Mouse (Mus musculus) MEL (cell line): ENCODE results near the gene Lacc1. TPM values are rescaled to one million over a fixed set of nuclear protein-coding genes. Genes with fewer than 3 reads are reported as not detected.
"Not testable (repeated sequence)": the region's sequence is repeated elsewhere in the genome, so short reads cannot be mapped to it uniquely, and the experiment has no call there.

Experiments
- DNase-seq: peaks from one replicate; pipeline ENCODE4 v3.0.0; 2011; ENCODE audit warnings: low read depth, low spot score
- H3K27ac ChIP-seq: 2 replicates; pipeline ENCODE4 v1.5.1; 2012; ENCODE audit warnings: low read depth, mild to moderate bottlenecking, control low read depth, low read length, moderate library complexity; ENCODE audit not compliant: control insufficient read depth
- H3K27me3 ChIP-seq, 2 experiments: fragments of 150-350 bp in 1 of 2; sonication (generic) in 1 of 2; 2 replicates each; pipeline ENCODE4 v1.6.1; 2012; ENCODE audit warnings: low read length in 2 of 2, mild to moderate bottlenecking in 2 of 2, improper control_type of control experiment in 1 of 2, moderate library complexity in 1 of 2; ENCODE audit not compliant: insufficient read depth in 2 of 2, control insufficient read depth in 1 of 2
- H3K36me3 ChIP-seq, 2 experiments: 2 replicates each; pipeline ENCODE4 v1.6.1; 2012 to 2014; ENCODE audit warnings: low read length in 2 of 2, improper control_type of control experiment in 1 of 2, inconsistent platforms in 1 of 2, mild to moderate bottlenecking in 1 of 2; ENCODE audit not compliant: insufficient read depth in 2 of 2, control insufficient read depth in 1 of 2
- H3K4me1 ChIP-seq, 2 experiments: fragments of 150-350 bp in 1 of 2; sonication (generic) in 1 of 2; 2 replicates each; pipeline ENCODE4 v1.6.1; 2012; ENCODE audit warnings: low read length in 2 of 2, improper control_type of control experiment in 1 of 2, mild to moderate bottlenecking in 1 of 2; ENCODE audit not compliant: insufficient read depth in 2 of 2, control insufficient read depth in 1 of 2
- H3K4me3 ChIP-seq, 2 experiments: fragments of 150-350 bp in 1 of 2; sonication (generic) in 1 of 2; 2 replicates each; pipeline ENCODE4 v1.5.1; 2012; ENCODE audit warnings: low read depth in 2 of 2, low read length in 2 of 2, mild to moderate bottlenecking in 2 of 2, moderate library complexity in 2 of 2, control low read depth in 1 of 2, improper control_type of control experiment in 1 of 2; ENCODE audit not compliant: control insufficient read depth in 1 of 2, insufficient read depth in 1 of 2
- H3K79me2 ChIP-seq: 2 replicates; pipeline ENCODE4 v1.6.1; 2012; ENCODE audit warnings: mild to moderate bottlenecking, low read length, moderate library complexity; ENCODE audit not compliant: control insufficient read depth, poor library complexity, insufficient read depth
- H3K9ac ChIP-seq: 2 replicates; pipeline ENCODE4 v1.6.1; 2012; ENCODE audit warnings: low read depth, mild to moderate bottlenecking, control low read depth, low read length, moderate library complexity; ENCODE audit not compliant: control insufficient read depth, poor library complexity, severe bottlenecking
- H3K9me3 ChIP-seq: fragments of 150-350 bp; sonication (generic); replicated peaks from 2 replicates; pipeline ENCODE4 v1.6.1; 2012; ENCODE audit warnings: mild to moderate bottlenecking, low read length, improper control_type of control experiment, moderate library complexity; ENCODE audit not compliant: insufficient read depth
- BHLHE40 ChIP-seq: IDR thresholded peaks from 2 replicates; pipeline ENCODE4 v1.6.1; 2012; ENCODE audit warnings: low read depth, mild to moderate bottlenecking, inconsistent platforms, low read length, improper control_type of control experiment, borderline replicate concordance
- CTCF ChIP-seq, 3 experiments: IDR thresholded peaks in 2 of 3; conservative IDR thresholded peaks in 1 of 3; 2 replicates each; pipeline ENCODE4 v1.5.1; 2011 to 2012; ENCODE audit warnings: low read length in 3 of 3, low read depth in 2 of 3, mild to moderate bottlenecking in 2 of 3, improper control_type of control experiment in 1 of 3, inconsistent platforms in 1 of 3, mixed read lengths in 1 of 3, moderate library complexity in 1 of 3; ENCODE audit not compliant: control insufficient read depth in 1 of 3, insufficient read depth in 1 of 3, poor library complexity in 1 of 3, severe bottlenecking in 1 of 3
- EP300 ChIP-seq, 2 experiments: IDR thresholded peaks; 2 replicates each; pipeline ENCODE4 v1.6.1; 2011; ENCODE audit warnings: improper control_type of control experiment in 2 of 2, low read length in 2 of 2, low read depth in 1 of 2, mild to moderate bottlenecking in 1 of 2
- ETS1 ChIP-seq: IDR thresholded peaks from 2 replicates; pipeline ENCODE4 v1.6.1; 2012; ENCODE audit warnings: low read depth, mild to moderate bottlenecking, inconsistent platforms, low read length, improper control_type of control experiment, moderate library complexity
- HCFC1 ChIP-seq: IDR thresholded peaks from 2 replicates; pipeline ENCODE4 v1.6.1; 2012; ENCODE audit warnings: low read depth, mild to moderate bottlenecking, inconsistent platforms, low read length, improper control_type of control experiment, moderate library complexity
- JUND ChIP-seq: IDR thresholded peaks from 2 replicates; pipeline ENCODE4 v1.6.1; 2011; ENCODE audit warnings: low read depth, mild to moderate bottlenecking, improper control_type of control experiment, low read length
- MAX ChIP-seq: IDR thresholded peaks from 2 replicates; pipeline ENCODE4 v1.6.1; 2011; ENCODE audit warnings: low read length, improper control_type of control experiment
- MAZ ChIP-seq: IDR thresholded peaks from 2 replicates; pipeline ENCODE4 v1.6.1; 2012; ENCODE audit warnings: low read depth, mild to moderate bottlenecking, inconsistent platforms, low read length, improper control_type of control experiment
- MEF2A ChIP-seq: IDR thresholded peaks from 2 replicates; pipeline ENCODE4 v1.6.1; 2014; ENCODE audit warnings: low read depth, mild to moderate bottlenecking, inconsistent platforms, low read length, improper control_type of control experiment; ENCODE audit not compliant: poor library complexity, insufficient replicate concordance, severe bottlenecking; ENCODE audit errors: extremely low read depth
- MXI1 ChIP-seq: IDR thresholded peaks from 2 replicates; pipeline ENCODE4 v1.6.1; 2011; ENCODE audit warnings: mild to moderate bottlenecking, low read depth, low read length, improper control_type of control experiment
- MYB ChIP-seq: IDR thresholded peaks from 2 replicates; pipeline ENCODE4 v1.6.1; 2011; ENCODE audit warnings: mild to moderate bottlenecking, low read depth, low read length, improper control_type of control experiment
- POLR2AphosphoS2 ChIP-seq: IDR thresholded peaks from 2 replicates; pipeline ENCODE4 v1.6.1; 2011; ENCODE audit warnings: low read length, improper control_type of control experiment
- RAD21 ChIP-seq: IDR thresholded peaks from 2 replicates; pipeline ENCODE4 v1.6.1; 2011; ENCODE audit warnings: mild to moderate bottlenecking, low read depth, low read length, improper control_type of control experiment
- SMC3 ChIP-seq: IDR thresholded peaks from 2 replicates; pipeline ENCODE4 v1.6.1; 2011; ENCODE audit warnings: low read depth, low read length, improper control_type of control experiment
- TAL1 ChIP-seq: IDR thresholded peaks from 2 replicates; pipeline ENCODE4 v1.6.1; 2012; ENCODE audit warnings: mild to moderate bottlenecking, inconsistent platforms, low read length, moderate library complexity, mixed read lengths
- TBP ChIP-seq: IDR thresholded peaks from 2 replicates; pipeline ENCODE4 v1.8.0; 2011; ENCODE audit warnings: low read depth, low read length, improper control_type of control experiment
- UBTF ChIP-seq: IDR thresholded peaks from 2 replicates; pipeline ENCODE4 v1.6.1; 2012; ENCODE audit warnings: low read depth, mild to moderate bottlenecking, inconsistent platforms, low read length, improper control_type of control experiment, moderate library complexity, borderline replicate concordance; ENCODE audit not compliant: insufficient read depth
- ZC3H11A ChIP-seq: IDR thresholded peaks from 2 replicates; pipeline ENCODE4 v1.6.1; 2012; ENCODE audit warnings: low read depth, mild to moderate bottlenecking, inconsistent platforms, low read length, improper control_type of control experiment
- ZMIZ1 ChIP-seq: IDR thresholded peaks from 2 replicates; pipeline ENCODE4 v1.6.1; 2012; ENCODE audit warnings: low read depth, mild to moderate bottlenecking, inconsistent platforms, low read length, improper control_type of control experiment, moderate library complexity
- polyA plus RNA-seq, 2 experiments: library from polyadenylated mRNA; stranded (reverse) in 1 of 2; unstranded in 1 of 2; fragments of >175 nt in 1 of 2; fragments of >200 nt in 1 of 2; gene quantifications; 2 replicates each; pipeline versions ENCODE4 v1.2.1 to v1.2.4; 2012; ENCODE audit warnings: low replicate concordance in 2 of 2, low read depth in 1 of 2; ENCODE audit not compliant: insufficient read length in 2 of 2, insufficient read depth in 1 of 2, missing spikeins in 1 of 2
- total RNA-seq: library from RNA; depleted of rRNA; stranded (reverse); fragments of 300-350 nt; gene quantifications from 2 replicates; pipeline ENCODE4 v1.2.3, GENCODE M21; 2012

Lacc1 gene
- total and polyA plus RNA-seq, 3 experiments = not detected

DNA sequence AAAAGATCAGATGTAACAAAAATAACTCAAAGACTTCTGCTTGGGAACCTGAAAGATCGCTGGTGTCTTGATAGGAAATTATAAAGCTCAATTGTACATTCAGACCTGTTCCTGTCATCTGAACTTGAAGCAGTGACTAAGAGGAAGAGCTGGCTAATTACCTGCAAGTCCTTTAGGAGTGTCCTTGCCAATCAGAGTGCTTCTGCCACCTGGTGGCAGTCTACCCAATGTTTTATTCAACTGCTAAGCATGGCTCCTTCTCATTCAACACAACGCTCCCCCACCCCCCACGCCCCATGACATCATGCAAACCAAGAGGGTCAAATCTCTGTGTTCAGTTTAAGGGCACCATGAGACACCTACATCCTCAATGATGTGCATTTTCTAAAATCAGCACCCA is 28.5 kb downstream of the Lacc1 start:
- no peaks in the 10 kb centered on the region for H3K79me2 ChIP-seq
- no peaks in the 10 kb centered on the region for H3K4me1 ChIP-seq
- H3K9ac ChIP-seq = no peak overlapping the region
- peak; percentile 57 for DNase-seq
- no peaks in the 10 kb centered on the region for H3K36me3 ChIP-seq
- TF ChIP-seq ZC3H11A (peak; percentile 63), UBTF (no peak), RAD21 (peak; percentile 59), CTCF (IDR thresholded peaks at IDR 0.05 in 2 of 3, conservative IDR thresholded peaks at IDR 0.05 in 1 of 3; ENCODE audit: control insufficient read depth in 1 of 3, insufficient read depth in 1 of 3, low read depth in 2 of 3, low read length in 3 of 3, poor library complexity in 1 of 3, severe bottlenecking in 1 of 3) (peak; percentile 31 to 65 (median 47); a peak in 5 of 6 replicates), HCFC1 (no peak), SMC3 (peak; percentile 87)
- no peak overlapping the region for H3K4me3 ChIP-seq
- H3K27me3 ChIP-seq = no peaks in the 10 kb centered on the region; a peak in 2 of 4 replicates
- H3K9me3 ChIP-seq = no peaks in the 10 kb centered on the region
- no peak overlapping the region for H3K27ac ChIP-seq

DNA sequence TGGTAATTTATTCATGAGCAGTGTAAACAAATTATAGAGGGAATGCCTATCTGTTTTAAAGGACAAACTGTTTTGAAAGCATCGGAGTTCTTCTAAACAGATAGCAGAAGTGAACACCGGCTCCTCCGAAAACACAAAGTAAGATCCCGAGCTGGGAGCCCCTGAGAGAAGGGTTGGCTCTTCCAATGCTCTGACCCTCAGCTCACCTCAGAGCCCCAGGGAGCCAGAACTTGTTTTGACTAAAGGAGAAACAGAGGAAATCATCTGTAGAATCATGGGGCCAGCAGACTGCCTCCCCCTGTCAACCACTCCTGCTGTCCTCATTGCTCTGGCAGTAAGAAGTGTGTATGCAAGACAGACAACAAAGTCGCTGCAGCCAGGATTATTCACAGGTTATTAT is 31.1 kb downstream of the Lacc1 start:
- H3K27me3 ChIP-seq = no peaks in the 10 kb centered on the region; a peak in 2 of 4 replicates
- no peak for DNase-seq
- H3K79me2 ChIP-seq = no peaks in the 10 kb centered on the region
- H3K4me1 ChIP-seq = no peaks in the 10 kb centered on the region
- H3K4me3 ChIP-seq = no peak overlapping the region
- no peaks in the 10 kb centered on the region for H3K36me3 ChIP-seq
- no peaks in the 10 kb centered on the region for H3K9me3 ChIP-seq
- TF ChIP-seq BHLHE40 = no peak
- no peak for TF ChIP-seq JUND
- no peak for TF ChIP-seq POLR2AphosphoS2
- TF ChIP-seq MAX = no peak
- TF ChIP-seq EP300 (IDR thresholded peaks at IDR 0.05; ENCODE audit: low read depth in 1 of 2, low read length in 2 of 2) = no peak
- no peak for TF ChIP-seq ZMIZ1
- no peak for TF ChIP-seq MYB
- TF ChIP-seq MXI1 = no peak
- H3K27ac ChIP-seq = no peak overlapping the region
- H3K9ac ChIP-seq = no peak overlapping the region

DNA sequence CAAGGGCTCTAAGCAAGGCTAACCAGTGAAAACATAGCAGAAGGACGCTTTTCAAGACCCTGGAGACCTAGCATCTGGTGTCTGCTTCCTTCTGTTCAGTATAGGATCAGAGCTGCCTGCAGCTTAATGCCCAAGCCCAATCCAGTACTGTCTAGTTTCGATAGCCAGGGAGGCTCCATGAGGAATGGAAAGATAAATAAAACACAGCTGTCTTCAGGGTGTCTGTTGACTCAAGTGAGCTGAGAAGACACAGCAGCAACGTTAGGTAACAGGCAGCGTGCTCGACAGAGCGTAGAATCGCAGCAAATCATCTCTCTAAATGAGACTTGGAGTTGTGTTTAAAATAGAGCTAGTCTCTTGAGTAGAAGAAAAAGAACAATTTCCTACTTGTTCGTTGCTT is 32.0 kb downstream of the Lacc1 start:
- no peaks in the 10 kb centered on the region; a peak in 1 of 4 replicates for H3K27me3 ChIP-seq
- TF ChIP-seq TAL1 = no peak
- TF ChIP-seq MYB = no peak
- no peak for TF ChIP-seq TBP
- no peak for TF ChIP-seq MEF2A
- no peak for TF ChIP-seq ETS1
- TF ChIP-seq MAZ = no peak
- no peaks in the 10 kb centered on the region; the same call in 1 of the 2 replicates for H3K79me2 ChIP-seq
- no peaks in the 10 kb centered on the region for H3K4me1 ChIP-seq
- no peak for DNase-seq
- H3K9ac ChIP-seq = no peak overlapping the region
- H3K36me3 ChIP-seq = no peaks in the 10 kb centered on the region
- H3K9me3 ChIP-seq = no peaks in the 10 kb centered on the region
- no peak overlapping the region for H3K4me3 ChIP-seq
- no peak overlapping the region for H3K27ac ChIP-seq

DNA sequence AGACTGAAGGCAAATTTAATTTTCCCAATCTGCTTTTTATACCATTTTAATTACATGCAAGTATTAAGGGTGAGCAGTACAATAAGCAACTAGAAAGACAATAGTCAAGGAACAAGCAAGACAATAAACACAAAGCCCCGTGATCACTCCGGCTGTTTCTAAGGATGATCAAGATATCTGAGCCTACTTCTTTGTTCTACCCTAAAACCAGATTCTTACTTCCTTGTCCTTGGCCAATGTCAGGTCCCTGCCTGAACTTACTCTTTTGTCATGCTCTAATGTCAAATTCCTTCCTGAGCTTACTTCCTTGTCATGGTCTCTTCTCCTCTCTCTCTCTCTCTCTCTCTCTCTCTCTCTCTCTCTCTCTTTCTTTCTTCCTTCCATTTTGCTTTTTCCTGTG is 46.4 kb downstream of the Lacc1 start:
- H3K27me3 ChIP-seq, H3K9ac ChIP-seq, H3K36me3 ChIP-seq, H3K9me3 ChIP-seq, H3K4me3 ChIP-seq, H3K27ac ChIP-seq, DNase-seq, H3K4me1 ChIP-seq, H3K79me2 ChIP-seq: not testable (repeated sequence)
